Comparison of ENCODE assay signal across 23 mouse cellular contexts in genomic region chr9:4679099-4679498, GRCm38 (mm10).
"Had no signal": no experiment of that assay in that cellular context is flagged by ENCODE, and none has a peak within 500 bp of the region (broad histone marks: within the 10 kb centered on the region; RNA-seq: fewer than 3 reads in every experiment).

No protein-coding gene starts in this region.

- H3K27me3 ChIP-seq: intestine, embryonic 15.5 days; kidney, embryonic 15.5 days; limb, embryonic 13.5 days; neural tube, embryonic 13.5 days; stomach, embryonic 15.5 days had no signal

- H3K9me3 ChIP-seq: intestine, embryonic 15.5 days; kidney, embryonic 15.5 days; limb, embryonic 10.5 days; limb, embryonic 13.5 days; neural tube, embryonic 13.5 days; stomach, embryonic 15.5 days had no signal

- H3K4me2 ChIP-seq: intestine, embryonic 15.5 days; kidney, embryonic 15.5 days; limb, embryonic 13.5 days; lung, embryonic 14.5 days; neural tube, embryonic 13.5 days; stomach, embryonic 15.5 days had no signal

- DNase-seq: kidney, adult 11 months; kidney, adult 8-10 months; kidney, postnatal 10 days; kidney, postnatal 36 days; layer of hippocampus, postnatal 36 days; liver; liver, postnatal 0 days; lung, embryonic 14.5 days; retina, postnatal 1 day; right cerebral cortex, postnatal 25 days; spleen, adult 18-20 months; thymus, postnatal 25 days had no signal

- ATAC-seq: intestine, embryonic 15.5 days; liver, postnatal 0 days; lung, postnatal 0 days had no signal

- H3K4me3 ChIP-seq: intestine, embryonic 15.5 days; kidney, embryonic 15.5 days; left cerebral cortex, adult 2 months; limb, embryonic 10.5 days; limb, embryonic 13.5 days; myocyte; neural tube, embryonic 13.5 days; stomach, embryonic 15.5 days had no signal

- H3K4me1 ChIP-seq: intestine, embryonic 15.5 days; kidney, embryonic 15.5 days; limb, embryonic 10.5 days; limb, embryonic 13.5 days; neural tube, embryonic 13.5 days; stomach, embryonic 15.5 days had no signal

- H3K27ac ChIP-seq: intestine, embryonic 15.5 days; kidney, embryonic 15.5 days; left cerebral cortex, adult 2 months; limb, embryonic 10.5 days; limb, embryonic 13.5 days; liver, embryonic 14.5 days; macrophage; neural tube, embryonic 13.5 days; stomach, embryonic 15.5 days had no signal

- H3K9ac ChIP-seq: intestine, embryonic 15.5 days; kidney, embryonic 15.5 days; limb, embryonic 13.5 days; liver, embryonic 14.5 days; liver, postnatal 0 days; lung, embryonic 14.5 days; neural tube, embryonic 13.5 days; stomach, embryonic 15.5 days had no signal

- H3K36me3 ChIP-seq: intestine, embryonic 15.5 days; kidney, embryonic 15.5 days; limb, embryonic 10.5 days; limb, embryonic 13.5 days; neural tube, embryonic 13.5 days; stomach, embryonic 15.5 days had no signal
